Mouse (Mus musculus) heart, postnatal 10 days (tissue): ENCODE results near the gene Gfra1. TPM values are rescaled to one million over a fixed set of nuclear protein-coding genes. Genes with fewer than 3 reads are reported as not detected.
A peak's percentile ranks its signal among the peaks of the same experiment; 100 is the strongest.

Experiments
- DNase-seq, 2 experiments: peaks; one replicate each; pipeline ENCODE4 v3.0.0; 2021
- intact Hi-C: fragments of 180-260 bp; cut with DNase I; formaldehyde crosslinking; loops from one replicate; pipeline ENCODE4 v1.15.1; 2025
- total RNA-seq, 2 experiments: library from RNA; stranded (reverse); gene quantifications; 2 replicates each; pipeline ENCODE4 v1.2.3; 2021

Gene Gfra1
- total RNA-seq, 2 experiments from 2014 or later = 3.3 to 3.5 TPM

GRCm38 (mm10) chr19:58336802-58337201, 118.9 kb downstream of the Gfra1 start:
- no peak for DNase-seq
- intact Hi-C loops = no loop called here

- intact Hi-C loops = no loop called here
- DNase-seq = no peak
These were observed 119.9 kb downstream of the Gfra1 start for GRCm38 (mm10) chr19:58335585-58336530.

- DNase-seq = peak in 1 of 2 experiments; percentile 5
- intact Hi-C loops = no loop called here
These were observed 126.4 kb downstream of the Gfra1 start for GRCm38 (mm10) chr19:58329305-58329704.

- intact Hi-C loops = no loop called here
- no peak for DNase-seq
These were observed 127.7 kb downstream of the Gfra1 start for GRCm38 (mm10) chr19:58328014-58328413.

GRCm38 (mm10) chr19:58316474-58316873, 139.2 kb downstream of the Gfra1 start:
- DNase-seq = peak in 1 of 2 experiments; percentile 11
- intact Hi-C loops = no loop called here

GRCm38 (mm10) chr19:58315681-58316080, 140.0 kb downstream of the Gfra1 start:
- intact Hi-C loops = no loop called here
- DNase-seq = no peak

GRCm38 (mm10) chr19:58314631-58315030, 141.1 kb downstream of the Gfra1 start:
- DNase-seq = no peak
- intact Hi-C loops = no loop called here

- intact Hi-C loops = no loop called here
- no peak for DNase-seq
These were observed 141.9 kb downstream of the Gfra1 start for GRCm38 (mm10) chr19:58313785-58314184.

- intact Hi-C loops = no loop called here
- DNase-seq = no peak
These were observed 143.2 kb downstream of the Gfra1 start for GRCm38 (mm10) chr19:58312492-58312891.

- DNase-seq = no peak
- intact Hi-C loops = no loop called here
These were observed 145.1 kb downstream of the Gfra1 start for GRCm38 (mm10) chr19:58310334-58311315.

GRCm38 (mm10) chr19:58309620-58310275, 146.0 kb downstream of the Gfra1 start:
- intact Hi-C loops = no loop called here
- DNase-seq = no peak

GRCm38 (mm10) chr19:58301105-58301504, 154.6 kb downstream of the Gfra1 start:
- intact Hi-C loops = no loop called here
- DNase-seq = no peak

- intact Hi-C loops = no loop called here
- no peak for DNase-seq
These were observed 157.8 kb downstream of the Gfra1 start for GRCm38 (mm10) chr19:58297926-58298325.

GRCm38 (mm10) chr19:58296842-58297190, 158.9 kb downstream of the Gfra1 start:
- intact Hi-C loops = no loop called here
- no peak for DNase-seq

GRCm38 (mm10) chr19:58295986-58296841, 159.5 kb downstream of the Gfra1 start:
- intact Hi-C loops = no loop called here
- peak; percentile 56 to 63 for DNase-seq

- intact Hi-C loops = no loop called here
- DNase-seq = no peak
These were observed 167.6 kb downstream of the Gfra1 start for GRCm38 (mm10) chr19:58288145-58288544.

- intact Hi-C loops = no loop called here
- no peak for DNase-seq
These were observed 180.4 kb downstream of the Gfra1 start for GRCm38 (mm10) chr19:58275281-58275680.

GRCm38 (mm10) chr19:58271815-58272214, 183.9 kb downstream of the Gfra1 start:
- DNase-seq = no peak
- intact Hi-C loops = no loop called here

GRCm38 (mm10) chr19:58270778-58271177, 184.9 kb downstream of the Gfra1 start:
- intact Hi-C loops = no loop called here
- DNase-seq = no peak

GRCm38 (mm10) chr19:58268476-58268875, 187.2 kb downstream of the Gfra1 start:
- intact Hi-C loops = no loop called here
- DNase-seq = no peak
